Mouse (Mus musculus): ENCODE measurements at regions not wholly inside any gene's neighbourhood (a gene's known extent, or its start where the extent isn't known, plus 50 kb on each side); places are given as distances from the start of the nearest gene placed in this dataset.

DNA sequence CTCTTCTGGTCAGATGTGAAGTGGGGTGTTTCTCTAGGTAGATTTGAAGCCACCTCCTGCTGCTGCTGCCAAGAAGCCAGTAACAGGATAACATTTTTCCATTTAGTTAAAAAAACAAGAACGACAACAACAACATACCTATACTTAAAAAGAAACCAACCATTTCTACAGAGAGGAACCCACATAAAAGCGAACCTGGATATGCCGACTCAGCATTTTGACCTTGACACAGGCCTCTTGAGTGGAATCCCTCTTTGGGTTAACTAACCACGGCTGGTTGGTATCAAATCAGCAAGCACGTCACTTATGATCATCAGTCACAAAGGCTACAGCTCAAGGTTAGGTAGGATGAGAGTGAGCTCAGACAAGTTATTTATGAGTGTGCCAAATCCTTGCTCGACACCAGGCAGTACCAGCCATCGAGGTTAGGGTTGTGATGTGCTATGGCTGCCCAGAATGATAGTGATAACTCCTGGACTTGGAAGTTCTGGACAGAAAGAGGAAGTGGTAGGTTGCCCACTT is 269.7 kb downstream of the Cbln1 start:
- Histone ChIP-seq H3K27me3 (ENCODE audit: control insufficient read depth, insufficient read depth, low read length) (no peaks in the 10 kb centered on the region), H3K9me3 (replicated peaks; ENCODE audit: control insufficient read depth, low read length) (no peaks in the 10 kb centered on the region), H3K4me1 (ENCODE audit: control insufficient read depth, insufficient read depth, low read length) (0 out of 2 replicates have a peak, but pooled peaks cover 2% of the 10 kb centered on the region), H3K36me3 (ENCODE audit: control insufficient read depth, insufficient read depth) (no peaks in the 10 kb centered on the region), H3K4me2 (ENCODE audit: low read depth, low read length) (no peak overlapping the region), H3K4me3 (ENCODE audit: low read length) (no peak overlapping the region), H3K9ac (ENCODE audit: low read length) (no peak overlapping the region), H3K27ac (ENCODE audit: low read length) (no peak overlapping the region)
- ATAC-seq (replicated peaks; ENCODE audit: extremely low read depth, insufficient read depth, low FRiP score) = no peak
- 69% methylated on average over 7 of the region's 7 CpGs for WGBS

DNA sequence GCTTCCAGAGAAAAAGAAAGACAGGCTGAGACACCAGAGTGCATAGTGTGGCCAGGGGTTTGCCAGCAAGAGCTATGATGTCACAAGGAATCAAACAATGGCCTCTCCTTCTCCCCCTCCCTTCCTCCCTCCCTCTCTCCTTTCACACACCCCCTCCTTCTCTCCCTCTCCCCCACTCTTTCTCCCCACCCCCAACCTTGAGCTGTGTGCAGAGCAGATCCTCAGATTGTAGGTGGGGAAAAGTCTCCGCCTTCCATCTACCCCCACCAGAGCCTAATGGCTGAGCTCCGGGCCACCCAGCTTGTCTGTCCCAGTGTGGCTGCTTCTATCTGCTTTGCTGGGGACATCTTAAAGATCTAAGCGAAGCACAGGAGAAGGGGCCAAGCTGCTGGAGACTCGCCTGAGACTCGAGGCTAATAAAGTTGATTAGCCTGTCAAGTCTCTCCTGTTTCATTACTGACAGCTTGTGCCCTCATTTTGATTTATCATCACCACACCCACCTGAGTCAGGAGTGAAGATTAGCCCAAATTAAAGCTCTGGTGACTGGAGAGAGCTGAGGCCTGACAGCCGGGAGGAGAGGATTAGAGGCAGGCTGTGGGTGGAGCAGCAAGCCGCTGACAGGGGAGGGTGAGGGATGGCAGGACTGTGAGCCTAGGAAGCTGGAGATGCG is 272.8 kb downstream of the Cbln1 start:
- H3K27ac ChIP-seq (ENCODE audit: low read length) = no peak overlapping the region
- no peaks in the 10 kb centered on the region for H3K9me3 ChIP-seq (replicated peaks; ENCODE audit: control insufficient read depth, low read length)
- H3K4me3 ChIP-seq (ENCODE audit: low read length) = no peak overlapping the region
- H3K4me1 ChIP-seq (ENCODE audit: control insufficient read depth, insufficient read depth, low read length) = 0 out of 2 replicates have a peak, but pooled peaks cover 2% of the 10 kb centered on the region
- 7% methylated on average over 8 of the region's 8 CpGs for WGBS
- no peak for ATAC-seq (replicated peaks; ENCODE audit: extremely low read depth, insufficient read depth, low FRiP score)
- H3K27me3 ChIP-seq (ENCODE audit: control insufficient read depth, insufficient read depth, low read length) = no peaks in the 10 kb centered on the region
- no peaks in the 10 kb centered on the region for H3K36me3 ChIP-seq (ENCODE audit: control insufficient read depth, insufficient read depth)
- no peak overlapping the region for H3K9ac ChIP-seq (ENCODE audit: low read length)
- H3K4me2 ChIP-seq (ENCODE audit: low read depth, low read length) = no peak overlapping the region

DNA sequence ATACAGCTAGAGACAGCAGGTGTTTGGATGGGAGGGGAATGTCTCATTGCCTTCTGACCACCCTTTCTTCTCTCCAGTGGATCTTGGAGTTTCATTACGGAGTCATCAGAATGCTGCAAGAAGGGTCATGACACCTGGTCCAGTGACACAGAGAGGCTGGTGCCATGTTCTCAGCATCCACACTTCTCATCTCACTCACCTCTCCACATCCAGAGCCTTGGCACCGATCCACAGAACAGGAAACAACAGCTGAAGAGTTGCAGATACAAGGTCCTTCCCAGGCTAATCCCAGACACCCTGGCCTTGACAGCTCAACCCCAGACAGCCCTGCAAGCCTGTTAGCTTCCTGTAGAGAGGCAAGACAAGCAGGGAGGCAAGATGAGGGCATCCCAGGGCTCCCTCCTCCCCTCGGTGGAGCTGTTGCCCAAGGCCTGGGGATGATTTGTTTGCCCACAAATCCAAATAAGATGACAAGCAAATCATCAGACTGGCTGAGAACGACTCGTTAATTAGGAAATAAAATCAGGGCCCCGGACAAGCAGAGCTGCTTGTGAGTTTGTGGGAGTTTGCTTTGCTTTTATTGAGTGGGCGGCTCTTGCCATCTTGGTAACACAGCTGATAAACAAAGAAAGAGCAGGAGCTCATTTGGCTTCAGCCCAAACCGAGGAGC is 274.4 kb downstream of the Cbln1 start:
- Histone ChIP-seq H3K4me1 (ENCODE audit: control insufficient read depth, insufficient read depth, low read length) (0 out of 2 replicates have a peak, but pooled peaks cover 2% of the 10 kb centered on the region), H3K4me3 (ENCODE audit: low read length) (no peak overlapping the region), H3K9me3 (replicated peaks; ENCODE audit: control insufficient read depth, low read length) (no peaks in the 10 kb centered on the region), H3K27ac (ENCODE audit: low read length) (no peak overlapping the region), H3K9ac (ENCODE audit: low read length) (no peak overlapping the region), H3K4me2 (ENCODE audit: low read depth, low read length) (no peak overlapping the region), H3K27me3 (ENCODE audit: control insufficient read depth, insufficient read depth, low read length) (no peaks in the 10 kb centered on the region), H3K36me3 (ENCODE audit: control insufficient read depth, insufficient read depth) (no peaks in the 10 kb centered on the region)
- WGBS = 35% methylated on average over 8 of the region's 8 CpGs
- ATAC-seq (replicated peaks; ENCODE audit: extremely low read depth, insufficient read depth, low FRiP score) = no peak

DNA sequence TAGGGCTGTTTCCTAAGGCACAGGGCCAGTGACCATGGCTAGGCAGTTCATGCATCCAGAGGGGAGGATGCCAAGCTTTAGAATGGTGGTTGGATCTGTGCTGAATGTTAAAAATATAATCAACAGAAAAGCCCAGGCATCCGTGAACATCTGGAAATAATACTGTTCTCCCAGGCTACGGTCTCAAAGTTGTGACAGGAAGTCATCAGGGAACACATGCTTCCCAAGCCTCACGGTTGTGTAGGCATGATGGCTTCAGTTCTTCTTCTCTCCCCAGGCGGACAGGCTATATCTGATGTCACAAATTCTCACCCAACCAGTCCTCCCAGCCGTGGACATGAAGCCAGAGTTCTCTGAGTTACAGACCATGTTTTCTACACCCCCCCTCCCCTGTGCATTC is 275.4 kb downstream of the Cbln1 start:
- no peak overlapping the region for H3K9ac ChIP-seq (ENCODE audit: low read length)
- H3K4me2 ChIP-seq (ENCODE audit: low read depth, low read length) = no peak overlapping the region
- no peak overlapping the region for H3K27ac ChIP-seq (ENCODE audit: low read length)
- H3K36me3 ChIP-seq (ENCODE audit: control insufficient read depth, insufficient read depth) = no peaks in the 10 kb centered on the region
- no peak overlapping the region for H3K4me3 ChIP-seq (ENCODE audit: low read length)
- H3K27me3 ChIP-seq (ENCODE audit: control insufficient read depth, insufficient read depth, low read length) = no peaks in the 10 kb centered on the region
- no peak for ATAC-seq (replicated peaks; ENCODE audit: extremely low read depth, insufficient read depth, low FRiP score)
- H3K4me1 ChIP-seq (ENCODE audit: control insufficient read depth, insufficient read depth, low read length) = 0 out of 2 replicates have a peak, but pooled peaks cover 2% of the 10 kb centered on the region
- H3K9me3 ChIP-seq (replicated peaks; ENCODE audit: control insufficient read depth, low read length) = no peaks in the 10 kb centered on the region
- 44% methylated on average over 5 of the region's 5 CpGs for WGBS

DNA sequence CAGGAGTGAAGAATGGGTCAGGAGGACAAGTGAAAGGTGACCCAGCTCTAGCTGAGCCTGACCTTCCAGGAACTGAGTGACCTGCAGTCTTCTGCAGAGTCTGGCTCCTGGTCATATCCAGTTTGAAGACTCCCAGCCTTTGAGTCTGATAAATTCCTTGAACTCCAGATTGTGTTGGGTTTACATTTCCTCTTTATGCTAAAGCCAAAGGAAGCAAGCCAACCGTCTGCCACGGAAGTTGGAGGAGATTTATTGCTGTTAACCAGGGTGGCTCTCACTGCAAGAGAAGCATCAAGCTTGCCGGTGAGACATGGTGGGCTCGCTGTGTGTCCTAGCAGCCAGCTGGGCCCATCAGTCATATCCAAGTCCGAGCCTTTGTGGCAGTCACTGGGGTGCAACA is 276.4 kb downstream of the Cbln1 start:
- Histone ChIP-seq H3K4me3 (ENCODE audit: low read length) (no peak overlapping the region), H3K36me3 (ENCODE audit: control insufficient read depth, insufficient read depth) (no peaks in the 10 kb centered on the region), H3K27me3 (ENCODE audit: control insufficient read depth, insufficient read depth, low read length) (no peaks in the 10 kb centered on the region), H3K4me1 (ENCODE audit: control insufficient read depth, insufficient read depth, low read length) (0 out of 2 replicates have a peak, but pooled peaks cover 2% of the 10 kb centered on the region), H3K9me3 (replicated peaks; ENCODE audit: control insufficient read depth, low read length) (no peaks in the 10 kb centered on the region), H3K9ac (ENCODE audit: low read length) (no peak overlapping the region), H3K4me2 (ENCODE audit: low read depth, low read length) (no peak overlapping the region), H3K27ac (ENCODE audit: low read length) (no peak overlapping the region)
- no peak for ATAC-seq (replicated peaks; ENCODE audit: extremely low read depth, insufficient read depth, low FRiP score)
- 64% methylated on average over 5 of the region's 5 CpGs for WGBS

DNA sequence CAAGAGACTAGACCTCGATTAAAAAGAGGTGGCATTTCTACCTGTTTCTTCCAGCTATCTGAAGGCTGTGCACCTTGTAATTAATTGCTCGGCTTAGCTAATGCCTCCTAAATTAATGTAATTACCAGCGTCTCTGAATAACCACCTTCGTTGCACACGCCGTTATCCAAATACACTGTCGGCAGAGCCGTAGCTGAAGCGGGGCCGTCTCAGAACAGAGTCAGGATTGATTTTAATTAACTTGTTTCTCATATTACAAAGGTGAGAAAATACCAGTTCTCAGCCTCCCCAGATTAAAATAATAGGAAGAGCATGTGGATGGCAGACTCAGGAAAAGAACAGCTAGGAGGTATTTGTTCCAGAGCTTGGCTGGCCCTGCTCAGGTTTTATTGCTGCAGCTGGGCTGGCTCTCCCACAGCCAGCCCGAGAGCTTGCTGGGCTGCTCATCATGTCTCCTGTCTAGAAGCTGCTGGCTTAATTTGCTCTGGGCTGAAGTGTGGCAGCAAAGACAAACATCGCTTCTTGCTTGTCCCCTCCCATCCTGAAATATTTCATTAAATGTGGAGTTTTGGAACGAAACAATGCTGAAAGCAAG is 282.5 kb downstream of the Cbln1 start:
- no peaks in the 10 kb centered on the region for H3K36me3 ChIP-seq (ENCODE audit: control insufficient read depth, insufficient read depth)
- 85% methylated on average over 13 of the region's 13 CpGs for WGBS

DNA sequence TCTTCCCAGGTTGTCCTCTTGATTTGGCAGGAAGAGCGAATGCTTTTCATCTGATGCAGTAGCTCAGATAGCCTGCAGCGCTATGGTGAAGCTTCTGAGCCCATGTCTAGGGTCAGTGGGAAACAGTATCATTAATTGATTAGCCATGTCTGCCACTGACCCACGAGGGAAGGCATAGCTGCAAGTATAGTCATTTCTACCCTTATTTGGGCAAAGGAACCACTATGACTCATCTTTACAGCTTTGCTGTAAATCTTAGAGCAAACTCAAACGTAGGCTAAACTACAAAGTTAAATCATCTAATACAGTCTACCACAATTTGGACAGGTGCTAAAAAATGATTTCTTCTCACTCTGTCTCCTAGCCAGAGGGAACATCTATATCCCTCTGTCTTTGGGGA is 289.5 kb downstream of the Cbln1 start:
- Histone ChIP-seq H3K36me3 (ENCODE audit: control insufficient read depth, insufficient read depth) (no peaks in the 10 kb centered on the region), H3K4me2 (ENCODE audit: low read depth, low read length) (no peak overlapping the region), H3K27me3 (ENCODE audit: control insufficient read depth, insufficient read depth, low read length) (no peaks in the 10 kb centered on the region), H3K9me3 (replicated peaks; ENCODE audit: control insufficient read depth, low read length) (no peaks in the 10 kb centered on the region), H3K9ac (ENCODE audit: low read length) (no peak overlapping the region), H3K4me1 (ENCODE audit: control insufficient read depth, insufficient read depth, low read length) (no peaks in the 10 kb centered on the region), H3K4me3 (ENCODE audit: low read length) (no peak overlapping the region), H3K27ac (ENCODE audit: low read length) (no peak overlapping the region)
- WGBS = 54% methylated on average over 4 of the region's 4 CpGs
- ATAC-seq (replicated peaks; ENCODE audit: extremely low read depth, insufficient read depth, low FRiP score) = no peak

More for the DNA sequence above, 282.5 kb downstream of the Cbln1 start:
- Histone ChIP-seq H3K4me3 (ENCODE audit: low read length) (no peak overlapping the region), H3K4me1 (ENCODE audit: control insufficient read depth, insufficient read depth, low read length) (no peaks in the 10 kb centered on the region), H3K4me2 (ENCODE audit: low read depth, low read length) (no peak overlapping the region), H3K9ac (ENCODE audit: low read length) (no peak overlapping the region), H3K27me3 (ENCODE audit: control insufficient read depth, insufficient read depth, low read length) (no peaks in the 10 kb centered on the region), H3K9me3 (replicated peaks; ENCODE audit: control insufficient read depth, low read length) (no peaks in the 10 kb centered on the region; the same call in 1 of the 2 replicates), H3K27ac (ENCODE audit: low read length) (no peak overlapping the region)
- no peak for ATAC-seq (replicated peaks; ENCODE audit: extremely low read depth, insufficient read depth, low FRiP score)

DNA sequence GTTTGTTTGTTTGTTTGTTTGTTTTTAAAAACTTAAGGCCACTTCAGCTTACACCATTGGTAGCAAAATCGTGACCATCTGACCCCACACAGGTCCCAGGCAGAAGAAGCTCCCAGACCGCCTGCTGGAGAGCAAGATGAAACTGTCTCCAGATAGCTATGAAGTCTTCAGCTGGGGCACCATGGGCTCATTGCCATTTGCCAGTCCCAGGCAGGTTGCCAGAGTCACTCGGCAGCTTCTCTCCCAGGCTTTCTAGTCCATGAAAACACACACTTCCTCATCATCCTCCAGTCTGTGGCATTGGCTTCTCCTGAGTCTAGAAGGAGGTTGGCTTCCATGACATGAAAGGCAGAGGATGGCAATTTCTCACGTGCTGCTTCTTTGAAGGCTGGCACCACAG is 293.5 kb upstream of the N4bp1 start:
- Histone ChIP-seq H3K27me3 (ENCODE audit: control insufficient read depth, insufficient read depth, low read length) (no peaks in the 10 kb centered on the region), H3K4me1 (ENCODE audit: control insufficient read depth, insufficient read depth, low read length) (no peaks in the 10 kb centered on the region), H3K27ac (ENCODE audit: low read length) (no peak overlapping the region), H3K4me2 (ENCODE audit: low read depth, low read length) (no peak overlapping the region), H3K9me3 (replicated peaks; ENCODE audit: control insufficient read depth, low read length) (no peaks in the 10 kb centered on the region), H3K4me3 (ENCODE audit: low read length) (no peak overlapping the region), H3K36me3 (ENCODE audit: control insufficient read depth, insufficient read depth) (no peaks in the 10 kb centered on the region), H3K9ac (ENCODE audit: low read length) (no peak overlapping the region)
- 61% methylated on average over 4 of the region's 4 CpGs for whole genome bisulfite sequencing
- no peak for ATAC-seq (replicated peaks; ENCODE audit: extremely low read depth, insufficient read depth, low FRiP score)

DNA sequence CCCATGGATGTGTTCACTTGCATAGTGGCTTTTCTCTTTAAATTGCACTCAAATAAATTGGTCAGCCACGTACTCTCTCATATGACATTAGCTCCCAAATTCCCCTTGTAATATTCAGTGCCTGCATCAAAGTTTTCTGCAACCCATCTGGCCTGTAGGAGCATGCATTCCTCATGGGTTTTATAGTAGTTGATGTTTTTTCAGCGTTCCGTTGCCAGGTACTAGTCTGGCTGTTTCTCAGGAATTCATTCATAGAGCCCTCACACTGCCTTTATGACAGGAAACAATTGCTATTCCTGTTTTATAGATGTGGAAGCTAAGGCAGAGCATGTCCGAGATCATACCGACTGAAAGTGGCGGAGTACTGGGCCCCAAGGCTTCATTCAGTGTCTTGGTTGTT is 292.6 kb upstream of the N4bp1 start:
- no peak overlapping the region for H3K4me2 ChIP-seq (ENCODE audit: low read depth, low read length)
- 82% methylated on average over 6 of the region's 6 CpGs for WGBS
- ATAC-seq (replicated peaks; ENCODE audit: extremely low read depth, insufficient read depth, low FRiP score) = no peak

More for the DNA sequence above, 292.6 kb upstream of the N4bp1 start:
- Histone ChIP-seq H3K4me3 (ENCODE audit: low read length) (no peak overlapping the region), H3K9ac (ENCODE audit: low read length) (no peak overlapping the region), H3K36me3 (ENCODE audit: control insufficient read depth, insufficient read depth) (no peaks in the 10 kb centered on the region), H3K27me3 (ENCODE audit: control insufficient read depth, insufficient read depth, low read length) (no peaks in the 10 kb centered on the region), H3K4me1 (ENCODE audit: control insufficient read depth, insufficient read depth, low read length) (no peaks in the 10 kb centered on the region), H3K27ac (ENCODE audit: low read length) (no peak overlapping the region), H3K9me3 (replicated peaks; ENCODE audit: control insufficient read depth, low read length) (no peaks in the 10 kb centered on the region)
